Mouse (Mus musculus) left cerebral cortex, adult 8-10 months (tissue): ENCODE results near the gene Cenpi. TPM values are rescaled to one million over a fixed set of nuclear protein-coding genes. Genes with fewer than 3 reads are reported as not detected.
A peak's percentile ranks its signal among the peaks of the same experiment; 100 is the strongest.

Experiments used
- DNase-seq, 2 experiments: peaks; one replicate each; pipeline ENCODE4 v3.0.0; 2022; ENCODE audit warnings: low spot score in 2 of 2
- total RNA-seq, 4 experiments: library from RNA; stranded (reverse); gene quantifications; 2 replicates each; pipeline ENCODE4 v1.2.4; 2022

Gene Cenpi
- total RNA-seq, 4 experiments from 2014 or later: 0.26 to 0.55 (median 0.42) TPM

DNA sequence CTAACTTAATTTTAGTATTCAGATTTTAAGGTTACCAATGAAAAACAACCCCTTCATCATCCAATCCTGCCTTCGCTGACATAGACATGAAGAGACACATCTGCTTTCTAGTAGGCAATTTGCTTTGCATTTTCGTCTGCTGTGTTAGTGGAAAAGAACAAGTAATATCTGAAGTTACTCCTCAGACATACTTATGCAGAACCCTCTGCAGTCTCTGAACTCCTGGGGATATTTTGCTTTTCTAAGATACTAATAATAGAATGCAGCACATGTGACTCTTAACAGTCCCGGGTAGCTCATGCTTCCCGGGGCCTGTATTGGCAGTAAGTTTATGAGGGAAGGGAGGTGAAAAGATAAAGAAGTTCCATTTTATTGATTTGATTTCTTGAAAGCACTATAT, 54.3 kb downstream of the Cenpi start:
- DNase-seq: no peak

DNA sequence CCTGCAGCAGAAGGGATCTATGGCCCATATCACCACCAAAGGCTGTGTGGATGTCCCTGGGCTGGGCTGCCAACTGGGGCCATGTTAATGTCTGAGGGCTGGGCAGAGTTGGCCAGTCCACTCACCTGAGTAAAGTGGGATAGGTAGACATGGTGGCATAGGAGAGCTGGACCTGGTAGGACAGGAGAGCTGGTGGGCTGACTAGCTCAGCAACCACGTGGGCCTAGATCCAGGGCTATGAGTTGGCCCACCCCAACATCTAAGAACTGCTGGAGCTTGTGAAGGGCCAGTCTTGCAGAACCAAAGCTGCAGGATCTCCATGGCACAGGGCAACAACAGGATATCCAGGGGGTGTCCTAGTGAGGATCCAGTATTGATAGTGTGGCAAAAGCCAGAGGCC, 57.5 kb downstream of the Cenpi start:
- no peak for DNase-seq

DNA sequence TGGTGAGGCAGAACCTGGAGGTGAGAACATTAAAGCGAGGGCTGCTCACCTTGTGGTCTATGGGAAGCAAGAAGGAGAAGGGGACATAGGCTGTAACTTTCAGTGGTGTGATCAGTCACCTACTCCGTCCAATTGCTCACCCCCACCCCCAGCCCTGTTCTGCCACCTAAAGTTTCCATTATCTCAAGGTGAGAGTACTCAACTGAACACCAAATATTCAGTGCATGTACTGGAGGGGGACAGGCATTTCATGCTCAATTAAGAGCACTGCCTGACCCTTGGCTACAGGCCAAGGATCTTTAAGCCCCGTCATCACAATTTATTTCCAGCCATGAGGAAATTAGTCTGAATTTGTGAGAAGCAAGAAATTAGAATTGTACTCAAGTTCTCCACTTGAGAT, 58.7 kb downstream of the Cenpi start:
- no peak for DNase-seq

DNA sequence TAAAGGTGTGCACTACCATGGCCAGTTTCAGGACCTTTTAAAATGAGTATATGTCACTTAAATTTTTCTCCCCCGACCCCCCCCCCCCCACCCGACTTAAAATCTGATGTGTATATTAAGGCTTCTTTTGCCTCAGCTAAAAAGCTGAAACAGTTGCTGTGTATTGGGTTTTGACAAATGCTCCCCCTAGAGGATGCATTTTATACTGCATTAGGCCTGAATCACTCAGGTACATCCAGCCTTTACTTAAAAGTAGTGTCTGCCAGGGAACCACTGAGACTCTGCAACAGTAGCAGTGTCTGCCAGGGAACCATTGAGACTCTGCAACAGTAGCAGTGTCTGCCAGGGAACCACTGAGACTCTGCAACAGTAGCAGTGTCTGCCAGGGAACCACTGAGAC, 63.4 kb downstream of the Cenpi start:
- no peak for DNase-seq

DNA sequence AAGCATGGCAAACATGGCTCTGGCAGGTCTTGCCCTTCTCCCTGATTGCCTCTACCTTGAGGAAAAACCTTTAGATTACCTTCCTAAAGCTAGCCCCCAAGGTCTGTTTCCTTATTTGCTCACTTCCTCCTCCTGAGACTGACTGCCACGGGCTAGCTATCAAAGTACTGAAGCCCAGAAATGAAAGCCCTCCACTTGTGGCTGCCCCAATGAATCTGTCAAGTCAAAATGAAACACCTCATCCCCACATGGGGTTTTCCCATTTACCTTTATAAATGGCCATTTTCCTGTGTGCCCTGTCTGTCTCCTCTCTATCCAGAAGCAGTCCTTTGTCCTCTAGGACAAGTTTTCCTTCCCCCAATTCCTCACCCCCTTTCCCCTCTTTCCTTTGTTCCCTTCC, 66.3 kb downstream of the Cenpi start:
- DNase-seq: no peak

DNA sequence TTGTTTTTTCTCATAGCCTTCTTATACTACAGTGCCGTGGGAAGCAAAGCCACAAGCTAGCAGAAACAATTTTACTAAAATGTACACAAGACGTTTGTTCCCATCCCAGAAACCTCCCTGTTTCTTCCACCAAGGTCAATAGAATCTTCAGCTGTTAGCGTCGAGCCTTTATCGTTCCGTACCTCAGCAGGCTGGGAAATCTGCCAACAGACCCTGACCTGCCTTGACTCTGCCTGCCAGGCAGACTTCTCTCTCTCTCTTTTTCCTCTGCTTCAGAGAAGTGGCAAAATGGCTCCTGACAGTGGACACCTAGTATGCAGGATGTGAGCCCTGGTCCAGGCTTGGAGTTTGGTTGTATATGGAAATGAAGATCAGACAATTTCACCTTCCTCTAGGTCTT, 77.0 kb downstream of the Cenpi start:
- DNase-seq: no peak

DNA sequence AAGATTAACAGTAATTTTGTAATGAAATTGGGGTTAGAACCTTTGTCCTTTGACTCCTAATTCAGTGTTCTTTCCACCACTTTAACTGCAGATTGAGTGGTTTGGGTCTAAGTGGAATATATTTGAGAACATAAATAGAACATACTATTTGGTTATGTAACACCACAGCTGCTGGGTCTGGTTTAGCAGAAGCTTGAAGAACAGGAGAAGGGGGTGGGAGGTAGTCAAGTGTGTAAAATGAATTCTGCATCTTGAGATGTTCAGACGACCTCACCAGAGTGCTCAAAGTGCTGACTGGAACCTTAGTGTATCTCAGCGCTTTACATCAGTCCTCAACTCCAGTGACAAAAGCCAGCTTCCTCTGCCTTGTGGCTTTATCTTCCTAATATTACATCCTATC, 91.1 kb downstream of the Cenpi start:
- DNase-seq: peak in 1 of 2 experiments; percentile 22

DNA sequence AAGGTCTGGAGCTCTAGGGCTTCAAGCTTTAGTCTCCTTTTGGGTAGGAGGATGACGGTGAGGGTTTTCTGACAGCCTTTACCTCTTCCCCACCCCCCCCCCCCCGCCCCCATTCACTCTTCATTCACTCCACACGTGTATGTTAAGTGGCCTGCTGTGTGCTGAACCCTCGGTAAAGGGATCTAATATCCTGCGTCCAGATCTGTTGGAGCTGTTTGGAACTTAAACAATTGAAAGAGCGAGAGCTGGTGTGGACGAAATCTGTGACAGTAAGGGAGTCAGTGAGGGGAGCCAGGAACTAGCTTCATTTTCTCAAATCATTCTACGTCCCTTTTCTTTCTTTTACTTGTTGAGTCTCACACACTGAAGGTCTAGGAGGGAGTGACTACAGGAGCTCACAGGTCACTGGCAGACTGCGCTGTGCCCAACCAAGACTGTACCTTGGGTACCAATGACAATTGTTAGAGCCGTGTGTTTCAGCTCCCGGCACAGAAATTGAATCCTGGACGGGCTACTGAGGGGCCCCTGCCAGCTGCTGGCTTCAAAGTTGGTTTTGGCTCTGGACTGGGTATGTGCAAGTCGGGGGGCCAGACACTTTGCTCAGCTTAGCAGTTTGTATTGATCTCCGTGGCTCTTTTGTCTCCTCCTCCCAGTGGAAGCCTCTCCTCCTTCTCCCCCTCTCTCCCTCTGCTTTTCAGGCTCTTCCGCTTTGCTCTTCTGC, 96.1 kb downstream of the Cenpi start, which contains the start of gene Drp2:
TSS of gene Drp2 (plus strand) at position 689 of the 721 bp plus-strand sequence.
- no peak for DNase-seq

DNA sequence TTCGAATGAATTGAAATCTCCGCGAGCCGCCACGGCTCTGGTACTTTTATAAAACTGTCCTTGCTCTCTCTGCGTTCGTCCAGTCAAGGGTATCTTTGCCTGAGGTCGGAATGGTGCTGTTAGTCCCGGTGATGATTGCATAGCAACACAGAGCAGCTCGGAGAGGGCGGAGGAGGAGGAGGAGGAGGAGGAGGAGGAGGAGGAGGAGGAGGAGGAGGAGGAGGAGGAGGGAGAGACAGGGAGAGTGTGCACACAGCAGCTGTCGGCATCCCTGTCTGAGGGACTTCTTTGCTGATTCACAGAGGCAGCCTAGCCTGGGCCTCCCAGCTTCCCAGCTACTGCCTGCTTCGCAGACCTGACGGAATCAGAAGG, 96.7 kb downstream of the Cenpi start:
- peak in 1 of 2 experiments; percentile 22 for DNase-seq

DNA sequence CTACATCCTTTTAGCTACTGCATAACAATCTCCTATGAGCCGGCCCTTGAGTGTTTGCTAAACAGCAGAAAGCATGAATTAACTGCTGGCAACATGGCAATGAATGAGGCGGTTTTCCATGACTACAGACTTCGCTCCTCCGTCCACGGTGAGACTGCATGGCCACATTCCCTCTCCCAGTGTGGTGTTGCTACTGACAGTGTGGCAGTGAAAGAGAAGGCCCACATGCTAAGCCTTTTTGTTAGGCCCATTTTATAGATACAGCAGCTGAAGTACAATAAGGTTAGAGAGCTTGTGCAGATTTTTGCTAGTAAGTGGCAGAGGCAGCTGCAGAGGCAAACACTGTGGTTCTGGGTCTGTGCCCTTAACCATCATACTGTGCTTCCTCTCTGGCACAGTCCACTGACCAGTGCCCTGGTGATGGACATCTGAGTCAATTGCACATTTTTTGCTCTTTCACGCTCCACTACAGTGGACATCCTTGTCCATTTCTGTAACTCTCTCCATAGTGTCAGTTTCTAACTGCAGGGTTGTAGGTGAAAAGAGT, 101.5 kb downstream of the Cenpi start:
- DNase-seq: no peak

DNA sequence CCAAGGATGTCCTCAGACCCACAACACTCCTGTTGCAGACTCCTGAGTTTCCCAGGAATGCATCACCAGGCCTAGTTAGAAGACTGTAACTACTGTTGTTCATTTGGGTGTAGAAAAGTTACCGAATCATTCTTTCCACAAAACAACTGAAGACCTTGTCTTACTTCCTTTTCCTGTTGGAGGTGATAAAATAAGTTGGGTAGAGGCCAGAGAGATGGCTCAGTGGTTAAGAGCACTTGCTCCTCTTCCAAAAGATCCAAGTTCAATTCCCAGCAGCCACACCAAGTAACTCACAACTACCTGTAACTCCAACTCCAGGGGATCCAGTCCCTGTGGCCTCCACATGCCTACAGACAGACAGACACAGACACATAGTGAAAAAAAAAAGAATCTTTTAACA, 104.2 kb downstream of the Cenpi start:
- DNase-seq: no peak

Other genes starting within 250 kb of the Cenpi start
- 100 to 1,000 TPM in 3 of 4 experiments, 10 to 100 TPM in 1; 97.8 to 122 (median 107) TPM for gene Cstf2, start 248.9 kb upstream of the Cenpi start, total RNA-seq
- 1 to 10 TPM; 1.5 to 2.9 (median 2.6) TPM for gene Xkrx, start 146.0 kb upstream of the Cenpi start, total RNA-seq
- not detected for gene Arl13a, start 120.6 kb upstream of the Cenpi start, total RNA-seq
- gene Nox1, start 86.1 kb upstream of the Cenpi start, total RNA-seq: under 1 TPM in 1 of 4 experiments, not detected in 3; 0.28 TPM
- gene Trmt2b, start 31.1 kb upstream of the Cenpi start, total RNA-seq: 10 to 100 TPM in 3 of 4 experiments, 1 to 10 TPM in 1; 8.1 to 12.9 (median 11.5) TPM
- 10 to 100 TPM; 58.2 to 64.5 (median 58.8) TPM for gene Tmem35a, start 12.9 kb upstream of the Cenpi start, total RNA-seq
- 10 to 100 TPM; 42.3 to 53.0 (median 51.1) TPM for gene Drp2, start 96.5 kb downstream of the Cenpi start, total RNA-seq
- gene Taf7l, start 168.4 kb downstream of the Cenpi start, total RNA-seq: not detected
- 10 to 100 TPM; 12.2 to 16.4 (median 15.2) TPM for gene Timm8a1, start 233.8 kb downstream of the Cenpi start, total RNA-seq